Mouse (Mus musculus) intestine, embryonic 16.5 days (tissue): ENCODE measurements around the gene 4930469K13Rik. TPM values are rescaled to one million over a fixed set of nuclear protein-coding genes. Genes with fewer than 3 reads are reported as not detected.

Experiments
- ATAC-seq: fragments of 200-750 bp; cut with Nextera tagmentation; 2 replicates; pipeline ENCODE4 v1.8.0; 2017; ENCODE audit warnings: moderate TSS enrichment, moderate library complexity
- H3K27ac ChIP-seq: fragments of 300-500 bp; sonication (generic); 2 replicates; pipeline ENCODE4 v1.5.1; 2014; ENCODE audit warnings: mild to moderate bottlenecking, low read length
- H3K27me3 ChIP-seq: fragments of 300-500 bp; sonication (generic); replicated peaks from 2 replicates; pipeline ENCODE4 v1.6.1; 2014; ENCODE audit warnings: low read length, control low read depth, mixed read lengths; ENCODE audit not compliant: control insufficient read depth, insufficient read depth
- H3K36me3 ChIP-seq: fragments of 300-500 bp; sonication (generic); 2 replicates; pipeline ENCODE4 v1.6.1; 2014; ENCODE audit warnings: low read length, control low read depth; ENCODE audit not compliant: control insufficient read depth, insufficient read depth
- H3K4me1 ChIP-seq: fragments of 300-500 bp; sonication (generic); 2 replicates; pipeline ENCODE4 v1.6.1; 2014; ENCODE audit warnings: low read length, control low read depth, mixed read lengths; ENCODE audit not compliant: control insufficient read depth, insufficient read depth
- H3K4me2 ChIP-seq: fragments of 300-500 bp; sonication (generic); 2 replicates; pipeline ENCODE4 v1.6.1; 2014; ENCODE audit warnings: low read depth, low read length, control low read depth
- H3K4me3 ChIP-seq: fragments of 300-500 bp; sonication (generic); 2 replicates; pipeline ENCODE4 v1.5.1; 2014; ENCODE audit warnings: mild to moderate bottlenecking, low read length
- H3K9ac ChIP-seq: fragments of 300-500 bp; sonication (generic); 2 replicates; pipeline ENCODE4 v1.6.1; 2014; ENCODE audit warnings: low read depth, low read length
- H3K9me3 ChIP-seq: fragments of 300-500 bp; sonication (generic); 2 replicates; pipeline ENCODE4 v1.6.1; 2016; ENCODE audit warnings: low read length, control low read depth; ENCODE audit not compliant: control insufficient read depth
- WGBS: fragments of 180-500 bp; shearing (Covaris S2); extraction: QIAGEN DNeasy Blood & Tissue Kit; methylation state at CpG from one replicate; pipeline ENCODE4 v1.1.7; 2014; 5-methylcytosine and 5-hydroxymethylcytosine counted together
- polyA plus RNA-seq: library from polyadenylated mRNA; unstranded; fragments of >200 nt; fragmentation: Nextera tagmentation; extraction: Ambion mirVana; gene quantifications from 2 replicates; pipeline ENCODE4 v1.2.1, GENCODE M21; 2015

The 4930469K13Rik gene
- polyA plus RNA-seq, 1 experiment from 2014 or later: 0.68 TPM

- no peak overlapping the region for H3K4me3 ChIP-seq
- no peak overlapping the region for H3K27ac ChIP-seq
- H3K27me3 ChIP-seq: no peaks in the 10 kb centered on the region
- H3K9me3 ChIP-seq: no peaks in the 10 kb centered on the region
- ATAC-seq: no peak
- no peak overlapping the region for H3K4me2 ChIP-seq
- no peaks in the 10 kb centered on the region for H3K36me3 ChIP-seq
- no peaks in the 10 kb centered on the region for H3K4me1 ChIP-seq
- H3K9ac ChIP-seq: no peak overlapping the region
- 64% methylated on average over 8 of the region's 8 CpGs for WGBS
Measured at GRCm38 (mm10) chr11:34086164-34086751, 12.1 kb downstream of the 4930469K13Rik start.

DNA sequence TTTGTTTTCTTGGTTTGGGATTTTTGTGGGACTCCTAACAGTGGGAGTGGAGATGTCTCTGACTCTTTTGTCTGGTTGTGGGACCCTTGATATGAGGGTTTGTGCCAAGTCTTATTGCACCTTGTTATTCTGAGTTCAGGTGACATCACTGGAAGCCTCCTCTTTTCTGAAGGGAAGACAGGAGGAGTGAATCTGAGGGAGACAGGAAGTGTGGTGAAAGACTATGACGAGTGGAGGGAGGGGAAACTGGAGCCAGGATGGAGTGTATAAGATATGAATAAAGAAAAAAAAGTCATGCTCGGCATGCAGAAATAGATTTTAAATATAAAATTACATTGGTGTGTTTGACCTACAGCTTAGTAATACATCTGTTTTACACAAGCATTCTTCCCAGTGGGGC, 13.7 kb downstream of the 4930469K13Rik start:
- WGBS: 50% methylated on average over 2 of the region's 2 CpGs
- Histone ChIP-seq H3K4me1 (no peaks in the 10 kb centered on the region), H3K27ac (no peak overlapping the region), H3K27me3 (no peaks in the 10 kb centered on the region), H3K4me3 (no peak overlapping the region), H3K9me3 (no peaks in the 10 kb centered on the region), H3K36me3 (no peaks in the 10 kb centered on the region), H3K9ac (no peak overlapping the region), H3K4me2 (no peak overlapping the region)
- no peak for ATAC-seq

DNA sequence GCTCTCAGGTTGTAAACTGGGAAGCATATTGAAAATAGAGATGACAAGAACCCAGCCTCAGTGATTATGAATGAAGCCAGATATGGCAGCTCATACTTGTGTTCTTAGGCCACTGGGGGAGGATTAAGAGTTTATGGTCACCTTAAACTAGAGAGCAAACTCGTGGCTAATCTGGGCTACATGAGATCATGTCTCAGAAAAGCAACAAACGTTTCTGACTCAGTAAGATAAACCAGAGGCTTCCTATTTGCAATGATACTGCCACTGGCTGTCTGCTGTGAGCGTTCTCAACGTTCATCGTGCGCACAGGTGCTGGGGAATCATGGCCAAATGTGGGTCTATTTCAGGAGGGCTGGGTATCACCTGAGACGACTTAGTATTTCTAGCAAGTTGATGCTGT, 14.6 kb downstream of the 4930469K13Rik start:
- H3K27ac ChIP-seq: no peak overlapping the region
- no peak for ATAC-seq
- H3K9ac ChIP-seq: no peak overlapping the region
- WGBS: 61% methylated on average over 7 of the region's 7 CpGs
- no peak overlapping the region for H3K4me3 ChIP-seq
- no peaks in the 10 kb centered on the region for H3K27me3 ChIP-seq
- no peaks in the 10 kb centered on the region for H3K36me3 ChIP-seq
- no peaks in the 10 kb centered on the region for H3K4me1 ChIP-seq
- H3K4me2 ChIP-seq: no peak overlapping the region
- H3K9me3 ChIP-seq: no peaks in the 10 kb centered on the region

GRCm38 (mm10) chr11:34079542-34080464, 18.6 kb downstream of the 4930469K13Rik start:
- no peak overlapping the region for H3K4me2 ChIP-seq
- ATAC-seq: no peak
- H3K4me3 ChIP-seq: no peak overlapping the region
- WGBS: 67% methylated on average over 6 of the region's 6 CpGs
- no peak overlapping the region for H3K27ac ChIP-seq
- H3K36me3 ChIP-seq: no peaks in the 10 kb centered on the region
- no peaks in the 10 kb centered on the region for H3K27me3 ChIP-seq
- no peaks in the 10 kb centered on the region for H3K9me3 ChIP-seq
- H3K4me1 ChIP-seq: no peaks in the 10 kb centered on the region
- H3K9ac ChIP-seq: no peak overlapping the region

- H3K27me3 ChIP-seq: no peaks in the 10 kb centered on the region
- WGBS: 84% methylated on average over 7 of the region's 7 CpGs
- H3K4me2 ChIP-seq: no peak overlapping the region
- H3K9ac ChIP-seq: no peak overlapping the region
- no peaks in the 10 kb centered on the region for H3K9me3 ChIP-seq
- no peak for ATAC-seq
- no peak overlapping the region for H3K27ac ChIP-seq
- no peaks in the 10 kb centered on the region for H3K36me3 ChIP-seq
- H3K4me1 ChIP-seq: no peaks in the 10 kb centered on the region
- H3K4me3 ChIP-seq: no peak overlapping the region
Measured at GRCm38 (mm10) chr11:34078581-34078980, 19.8 kb downstream of the 4930469K13Rik start.

DNA sequence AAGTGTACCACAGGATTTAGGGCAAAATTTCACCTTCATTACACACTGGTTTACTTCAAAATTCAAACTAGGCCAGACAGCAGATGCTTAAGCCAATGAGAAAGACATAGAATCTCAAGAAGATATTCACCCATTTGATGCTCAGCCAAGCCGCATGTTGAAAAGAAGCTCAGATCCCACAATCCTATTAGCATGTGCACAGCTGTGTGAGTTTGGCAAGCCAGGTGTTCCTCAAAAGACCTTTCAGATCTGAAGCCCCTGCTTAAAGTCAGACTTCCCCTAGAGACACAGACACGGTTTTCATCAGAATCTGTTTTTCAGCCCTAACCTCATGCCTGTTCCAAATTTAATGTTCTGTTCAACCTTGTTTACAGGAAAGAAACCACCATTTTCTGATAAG, 20.5 kb downstream of the 4930469K13Rik start:
- H3K9ac ChIP-seq: no peak overlapping the region
- ATAC-seq: no peak
- H3K27ac ChIP-seq: no peak overlapping the region
- H3K27me3 ChIP-seq: no peaks in the 10 kb centered on the region
- no peak overlapping the region for H3K4me3 ChIP-seq
- 74% methylated on average over 2 of the region's 2 CpGs for WGBS
- no peak overlapping the region for H3K4me2 ChIP-seq
- no peaks in the 10 kb centered on the region for H3K36me3 ChIP-seq
- H3K9me3 ChIP-seq: no peaks in the 10 kb centered on the region
- no peaks in the 10 kb centered on the region for H3K4me1 ChIP-seq

- Histone ChIP-seq H3K9ac (no peak overlapping the region), H3K4me3 (no peak overlapping the region), H3K27ac (no peak overlapping the region), H3K9me3 (no peaks in the 10 kb centered on the region), H3K27me3 (no peaks in the 10 kb centered on the region), H3K4me1 (no peaks in the 10 kb centered on the region), H3K36me3 (no peaks in the 10 kb centered on the region), H3K4me2 (no peak overlapping the region)
- 13% methylated on average over 15 of the region's 15 CpGs for WGBS
- no peak for ATAC-seq
Measured at GRCm38 (mm10) chr11:34073776-34074175, 24.6 kb downstream of the 4930469K13Rik start.

- Histone ChIP-seq H3K9me3 (no peaks in the 10 kb centered on the region), H3K27me3 (no peaks in the 10 kb centered on the region), H3K4me1 (no peaks in the 10 kb centered on the region), H3K9ac (no peak overlapping the region), H3K4me2 (no peak overlapping the region), H3K27ac (no peak overlapping the region), H3K36me3 (no peaks in the 10 kb centered on the region), H3K4me3 (no peak overlapping the region)
- ATAC-seq: no peak; the same call in 1 of the 2 replicates
- WGBS: 64% methylated on average over 4 of the region's 4 CpGs
Measured at GRCm38 (mm10) chr11:34072309-34072708, 26.0 kb downstream of the 4930469K13Rik start.

DNA sequence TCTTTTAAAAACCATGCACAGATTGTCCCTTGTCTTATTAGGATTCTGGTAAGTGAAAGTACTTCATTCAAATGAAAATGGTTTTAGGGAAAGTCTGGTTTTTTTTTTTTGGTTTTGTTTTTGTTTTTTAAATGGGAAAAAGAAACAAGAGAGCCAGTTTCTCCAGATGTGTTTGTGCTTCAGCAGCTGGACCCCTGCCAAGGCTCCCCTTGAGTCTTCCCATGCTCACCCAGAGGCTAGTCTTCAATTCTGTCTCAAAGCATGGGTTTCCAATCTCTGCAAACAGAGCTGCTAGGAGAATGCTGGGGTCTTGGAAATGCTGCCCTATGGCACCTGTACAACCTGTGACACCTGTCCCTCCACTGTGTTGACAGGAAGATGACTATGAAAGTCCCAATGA, 27.8 kb downstream of the 4930469K13Rik start:
- Histone ChIP-seq H3K9ac (no peak overlapping the region), H3K4me1 (no peaks in the 10 kb centered on the region), H3K4me2 (no peak overlapping the region), H3K36me3 (no peaks in the 10 kb centered on the region), H3K27me3 (no peaks in the 10 kb centered on the region), H3K27ac (no peak overlapping the region), H3K9me3 (no peaks in the 10 kb centered on the region), H3K4me3 (no peak overlapping the region)
- no peak for ATAC-seq
